Mouse (Mus musculus) gastrocnemius, adult 2 months (tissue): ENCODE data around the gene Pld1. TPM values are rescaled to one million over a fixed set of nuclear protein-coding genes. Genes with fewer than 3 reads are reported as not detected.
"Not testable (repeated sequence)": the region's sequence is repeated elsewhere in the genome, so short reads cannot be mapped to it uniquely, and the experiment has no call there.

Source experiments
- DNase-seq: peaks from one replicate; pipeline ENCODE4 v3.0.0; 2022
- H3K27ac ChIP-seq: fragments of 200-600 bp; 2 replicates; pipeline ENCODE4 v1.8.1; 2022; ENCODE audit warnings: mild to moderate bottlenecking
- H3K4me3 ChIP-seq: fragments of 200-600 bp; 2 replicates; pipeline ENCODE4 v1.8.1; 2022; ENCODE audit warnings: mild to moderate bottlenecking, moderate library complexity
- CTCF ChIP-seq: fragments of 200-600 bp; IDR thresholded peaks from 2 replicates; pipeline ENCODE4 v1.8.1; 2022; ENCODE audit warnings: antibody characterized with exemption, mild to moderate bottlenecking, moderate library complexity
- intact Hi-C: fragments of 180-260 bp; cut with DNase I; formaldehyde crosslinking; loops from one replicate; pipeline ENCODE4 v1.15.1; 2025
- total RNA-seq, 2 experiments: library from RNA; stranded (reverse); gene quantifications; 2 replicates each; pipeline ENCODE4 v1.2.3; 2021

Gene Pld1
- total RNA-seq, 2 experiments from 2014 or later, result 4.6 to 6.1 TPM

DNA sequence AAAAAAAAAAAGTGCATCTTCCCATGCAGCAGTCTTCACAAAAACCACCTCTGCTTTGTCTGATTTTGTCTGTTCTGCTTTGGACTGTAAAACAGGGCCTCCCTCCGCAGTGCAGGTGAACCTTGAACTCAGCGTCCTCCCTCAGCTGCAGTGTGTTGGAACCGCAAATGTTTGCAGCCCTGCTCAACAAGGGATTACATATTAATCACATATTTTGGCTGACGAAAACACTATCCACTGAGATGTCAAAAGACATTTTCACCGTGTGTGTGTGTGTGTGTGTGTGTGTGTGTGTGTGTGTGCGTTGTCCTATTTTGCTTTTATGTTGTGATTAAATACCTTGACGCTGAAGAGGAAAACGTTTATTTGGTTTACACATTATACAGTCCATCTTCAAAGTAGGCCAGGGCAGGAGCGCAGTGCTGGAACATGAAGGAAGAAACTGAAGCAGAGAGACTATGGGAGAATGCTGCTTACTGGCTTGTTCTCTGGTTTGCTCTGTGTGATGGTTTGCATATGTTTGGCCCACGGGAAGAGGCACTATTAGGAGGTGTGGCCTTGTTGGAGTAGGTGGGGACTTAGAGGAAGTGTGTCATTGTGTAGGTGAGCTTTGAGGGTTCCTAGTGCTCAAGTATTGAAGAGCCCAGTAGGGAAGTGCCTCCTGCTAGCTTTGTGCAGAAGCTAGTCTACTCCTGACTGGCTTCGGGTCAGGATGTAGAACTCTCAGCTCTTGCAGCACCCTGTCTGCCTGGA is 17.1 kb upstream of the Pld1 start:
- Histone ChIP-seq H3K27ac (no peak overlapping the region), H3K4me3 (no peak overlapping the region)
- intact Hi-C loops, result no loop called here
- no peak for DNase-seq
- no peak for TF ChIP-seq CTCF

DNA sequence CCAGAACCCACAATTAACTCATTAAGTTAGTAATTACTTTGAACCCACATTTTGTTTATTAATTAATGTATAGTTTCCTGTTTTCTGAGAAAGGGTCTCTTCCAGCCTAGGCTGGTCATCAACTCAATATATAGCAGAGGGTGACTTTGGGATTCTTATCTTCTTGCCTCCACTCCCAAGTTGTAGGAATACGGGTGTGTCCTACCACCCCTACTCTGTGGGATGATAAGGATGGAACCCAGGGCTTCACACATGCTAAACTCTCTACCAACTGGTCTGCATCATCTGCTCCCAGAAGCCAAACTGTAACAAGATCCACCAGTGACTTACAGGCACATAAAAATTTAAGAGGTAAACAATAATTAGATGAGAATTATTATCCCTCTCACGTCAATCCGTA is 14.5 kb upstream of the Pld1 start:
- Histone ChIP-seq H3K4me3 (no peak overlapping the region), H3K27ac (no peak overlapping the region)
- TF ChIP-seq CTCF, result no peak
- DNase-seq, result no peak
- intact Hi-C loops, result no loop called here

DNA sequence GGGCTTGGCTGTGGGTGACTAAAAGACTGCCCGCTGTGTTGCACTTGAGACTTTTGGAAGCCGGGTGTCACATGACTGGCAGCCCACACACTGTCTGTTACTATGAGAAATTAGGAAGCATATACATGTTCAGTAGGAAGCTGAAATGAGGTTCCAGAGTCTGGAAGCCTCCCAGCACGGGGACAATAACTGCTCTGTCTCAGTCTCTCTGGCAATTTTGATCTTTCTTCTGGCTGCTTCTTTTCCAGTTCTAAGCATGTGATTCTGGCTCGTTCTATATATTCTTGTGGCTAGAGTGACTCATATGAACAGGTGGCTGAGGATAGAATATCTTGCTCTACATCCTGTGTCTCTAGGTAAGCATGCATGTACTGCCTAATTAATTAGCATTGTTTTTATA is 9.3 kb upstream of the Pld1 start:
- no peak for TF ChIP-seq CTCF
- H3K27ac ChIP-seq, result no peak overlapping the region
- intact Hi-C loops, result no loop called here
- DNase-seq, result no peak
- H3K4me3 ChIP-seq, result no peak overlapping the region

DNA sequence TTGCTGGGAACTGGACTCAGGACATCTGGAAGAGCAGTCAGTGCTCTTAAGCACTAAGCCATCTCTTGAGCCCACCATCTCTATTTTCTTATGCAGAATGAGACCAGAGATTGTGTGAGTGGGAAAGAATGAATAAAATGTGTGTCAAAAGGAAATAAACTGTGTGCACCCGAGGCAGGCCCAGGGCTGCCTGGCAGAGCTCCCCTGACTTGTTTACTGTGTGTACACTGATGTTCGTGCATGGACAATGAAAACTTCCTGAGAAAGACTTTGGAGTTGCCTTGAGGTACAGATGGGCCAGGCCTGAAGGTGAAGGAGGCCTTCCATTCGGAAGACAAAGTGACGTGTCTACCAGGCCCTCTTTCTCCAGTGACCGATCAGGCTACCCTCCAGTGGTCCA is 6.1 kb upstream of the Pld1 start:
- no peak overlapping the region for H3K27ac ChIP-seq
- no peak for DNase-seq
- no peak for TF ChIP-seq CTCF
- intact Hi-C loops, result no loop called here
- no peak overlapping the region for H3K4me3 ChIP-seq

DNA sequence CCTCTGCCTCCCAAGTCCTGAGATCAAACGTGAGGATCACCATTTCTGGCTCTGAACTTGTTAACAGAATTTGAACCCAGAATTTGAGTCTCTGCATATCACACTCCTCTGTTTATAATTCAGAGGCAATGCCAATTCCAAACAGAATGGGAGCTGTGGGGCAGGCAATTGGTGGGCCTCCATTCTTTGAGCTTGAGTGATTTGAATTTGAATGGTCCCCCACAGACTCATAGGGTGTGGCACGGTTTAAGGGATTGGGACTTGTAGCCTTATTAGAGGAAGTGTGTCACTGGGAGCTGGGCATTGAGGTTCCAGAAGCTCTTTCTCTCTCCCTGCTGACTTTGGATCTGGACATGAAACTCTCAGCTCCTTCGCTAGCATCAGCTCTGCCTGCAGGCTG is 2.9 kb upstream of the Pld1 start:
- no peak overlapping the region for H3K27ac ChIP-seq
- intact Hi-C loops, result loop anchor here (5.0 kb wide), 1 partner anchor 73 kb away; no protein-coding TSS in a partner anchor

DNA sequence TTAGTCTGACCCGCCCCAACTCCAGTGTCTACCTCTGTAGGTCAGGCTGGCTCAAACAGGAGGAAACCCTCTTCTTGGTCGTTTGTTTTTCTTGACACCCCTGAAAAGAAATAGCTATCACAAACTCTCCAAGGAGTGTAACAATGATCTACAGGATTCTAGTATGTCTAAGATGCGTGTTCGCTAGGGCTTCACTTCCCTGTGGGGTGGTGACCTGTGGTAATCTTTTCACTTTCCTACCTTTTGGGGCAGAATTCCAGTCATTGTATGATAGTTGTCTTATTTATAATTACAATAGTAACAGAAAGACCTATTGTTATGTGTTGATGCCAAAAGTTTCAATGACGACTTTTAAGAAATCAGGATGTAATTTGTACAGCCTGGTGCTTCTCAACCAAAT is 1.8 kb upstream of the Pld1 start:
- TF ChIP-seq CTCF, result no peak
- Histone ChIP-seq H3K27ac (0 out of 2 replicates have a peak overlapping the region, but pooled peaks have one; percentile 62), H3K4me3 (no peak overlapping the region)
- DNase-seq, result no peak
- intact Hi-C loops, result loop anchor here (5.0 kb wide), 1 partner anchor 74 kb away; no protein-coding TSS in a partner anchor

More for the DNA sequence above, 2.9 kb upstream of the Pld1 start:
- no peak overlapping the region for H3K4me3 ChIP-seq
- TF ChIP-seq CTCF, result no peak
- no peak for DNase-seq

DNA sequence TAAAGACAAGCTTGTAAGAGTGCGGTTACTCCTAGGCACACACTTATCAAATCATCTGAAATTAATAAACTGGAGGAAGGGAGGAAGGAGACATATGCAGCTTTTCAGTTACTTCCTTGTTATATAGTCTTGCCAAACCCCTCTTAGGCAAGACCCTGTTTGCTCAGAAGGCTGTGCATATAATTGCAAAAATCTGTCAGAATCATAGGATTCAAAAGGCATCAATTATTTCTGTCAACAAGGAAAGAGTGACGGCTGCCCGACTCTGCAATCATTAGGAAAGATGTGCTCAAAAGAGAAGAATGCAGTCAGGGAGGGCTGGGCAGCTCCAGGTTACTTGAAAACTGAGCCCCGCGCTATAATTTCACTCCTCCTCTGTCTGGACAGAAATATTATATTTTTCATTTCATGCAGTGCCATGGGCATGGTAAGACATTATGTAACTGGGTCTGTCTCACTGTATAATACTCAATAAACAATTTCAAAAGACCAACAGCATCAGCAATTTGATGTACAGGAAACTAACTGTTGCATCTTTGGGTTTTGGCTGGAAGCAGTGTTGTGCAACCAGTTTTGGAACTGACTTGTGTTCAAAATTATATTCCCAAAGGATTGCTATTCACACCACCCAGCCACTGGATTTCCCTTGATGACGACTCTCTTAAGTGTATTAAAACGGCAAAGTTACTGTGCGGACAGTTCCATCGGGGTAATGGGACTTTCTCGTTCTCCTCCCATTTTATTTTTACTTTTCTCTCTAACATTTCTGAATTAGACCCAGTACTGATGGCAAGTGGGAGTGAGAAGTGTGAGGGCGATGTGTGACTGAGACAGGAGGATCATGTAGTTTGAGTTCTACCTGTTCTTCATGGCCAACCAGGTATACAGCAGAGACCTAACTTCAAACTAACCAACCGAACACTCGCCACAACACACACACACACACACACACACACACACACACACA is 1.1 kb upstream of the Pld1 start:
- no peak for DNase-seq
- intact Hi-C loops, result loop anchor here (5.0 kb wide), 1 partner anchor 75 kb away; no protein-coding TSS in a partner anchor
- no peak for TF ChIP-seq CTCF
- H3K4me3 ChIP-seq, result peak overlapping the region; percentile 17; the same call in 1 of the 2 replicates
- peak overlapping the region; percentile 62 for H3K27ac ChIP-seq

DNA sequence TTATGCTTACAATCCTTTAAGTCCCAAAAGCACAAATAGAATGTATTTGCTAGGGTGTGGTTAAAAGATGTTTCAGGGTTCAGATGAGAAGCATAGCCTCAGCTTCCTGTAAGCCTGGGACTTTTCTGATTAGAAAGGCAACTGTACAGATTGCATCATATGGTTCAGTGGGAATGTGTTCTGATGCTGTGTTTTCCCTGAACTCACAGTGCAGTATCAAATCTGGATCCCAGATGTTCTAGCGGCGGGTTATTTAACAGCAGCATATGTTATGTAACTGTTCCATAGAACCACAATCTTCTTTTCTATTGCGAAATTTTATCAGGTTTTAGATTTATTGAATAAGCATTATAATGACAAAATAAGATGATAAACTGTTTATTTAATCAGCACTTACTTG is 3.1 kb downstream of the Pld1 start:
- no peak for TF ChIP-seq CTCF
- intact Hi-C loops, result no loop called here
- no peak for DNase-seq
- Histone ChIP-seq H3K4me3 (no peak overlapping the region), H3K27ac (peak overlapping the region; percentile 91)

DNA sequence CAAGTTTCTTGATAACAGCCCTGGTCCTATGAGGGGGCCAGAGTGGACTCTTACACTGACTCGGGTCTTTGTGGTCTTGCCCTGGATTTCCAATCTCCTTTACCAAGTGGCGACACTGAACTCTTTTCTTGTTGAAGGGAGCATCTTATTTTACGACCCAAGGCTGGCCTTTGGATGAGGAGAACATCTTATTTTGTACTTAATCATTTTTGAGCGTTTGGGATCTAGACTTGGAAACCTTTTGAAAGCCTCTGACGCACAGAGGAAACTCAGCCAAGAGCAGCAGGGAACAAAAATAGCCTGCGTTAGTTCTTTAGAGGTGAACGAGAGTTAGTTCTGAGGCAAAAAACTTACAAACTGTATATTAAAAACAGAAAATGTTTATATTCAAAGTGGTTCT is 4.5 kb downstream of the Pld1 start:
- peak overlapping the region; percentile 11; the same call in 1 of the 2 replicates for H3K4me3 ChIP-seq
- H3K27ac ChIP-seq, result peak overlapping the region; percentile 91
- intact Hi-C loops, result no loop called here
- peak; percentile 64 for DNase-seq
- no peak for TF ChIP-seq CTCF

DNA sequence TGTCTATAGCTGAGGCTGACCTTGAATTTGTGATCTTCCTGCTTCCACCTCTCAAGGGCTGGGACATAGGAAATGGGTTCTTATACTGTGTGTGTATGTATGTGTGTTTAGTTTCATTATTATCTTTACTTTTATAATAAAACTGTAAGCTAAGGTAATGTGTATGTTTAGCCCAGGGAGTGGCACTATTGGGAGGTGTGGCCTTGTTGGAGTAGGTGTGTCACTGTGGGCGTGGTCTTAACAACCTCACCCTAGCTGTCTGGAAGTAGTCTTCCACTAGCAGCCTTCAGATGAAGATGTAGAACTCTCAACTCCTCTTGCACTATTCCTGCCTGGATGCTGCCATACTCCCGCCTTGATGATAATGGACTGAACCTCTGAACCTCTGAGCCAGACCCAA is 6.9 kb downstream of the Pld1 start:
- intact Hi-C loops, DNase-seq: not testable (repeated sequence)

DNA sequence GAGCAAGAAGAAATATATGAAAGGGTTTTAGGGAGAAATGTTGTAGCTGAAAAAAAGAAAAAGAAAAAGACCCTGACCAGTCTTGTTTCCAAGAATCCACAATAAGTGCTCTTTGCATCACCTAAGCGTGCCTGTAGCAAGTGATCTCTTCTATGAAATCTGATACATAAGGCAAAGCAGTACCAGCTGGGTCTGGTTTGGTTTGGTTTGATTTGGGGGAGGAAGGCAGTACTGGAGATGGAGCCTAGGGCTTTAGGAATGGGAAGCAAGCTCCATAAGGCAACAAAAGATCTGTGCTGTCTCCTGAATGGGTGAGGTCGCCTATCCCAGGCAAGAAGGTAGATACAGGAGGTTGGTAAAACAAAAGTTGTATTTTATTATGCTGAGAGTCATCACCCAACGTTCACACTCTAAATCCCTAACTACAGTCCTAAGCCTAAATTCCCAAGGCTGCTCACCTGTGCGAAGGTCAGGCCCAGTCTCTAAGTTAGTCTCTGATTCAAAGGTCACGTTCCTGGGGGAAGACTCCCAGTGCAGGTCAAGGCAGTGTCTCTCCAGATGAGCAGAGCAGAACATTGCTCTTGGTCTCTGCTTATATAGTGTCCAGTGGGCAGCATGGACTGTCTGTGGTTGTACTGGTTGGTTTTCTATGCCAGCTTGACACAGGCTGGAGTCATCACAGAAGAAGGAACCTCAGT is 10.8 kb downstream of the Pld1 start:
- intact Hi-C loops, result no loop called here
- Histone ChIP-seq H3K27ac (no peak overlapping the region), H3K4me3 (no peak overlapping the region)
- DNase-seq, result no peak
- no peak for TF ChIP-seq CTCF

More for the DNA sequence above, 6.9 kb downstream of the Pld1 start:
- not testable (repeated sequence) for H3K4me3 ChIP-seq, H3K27ac ChIP-seq

DNA sequence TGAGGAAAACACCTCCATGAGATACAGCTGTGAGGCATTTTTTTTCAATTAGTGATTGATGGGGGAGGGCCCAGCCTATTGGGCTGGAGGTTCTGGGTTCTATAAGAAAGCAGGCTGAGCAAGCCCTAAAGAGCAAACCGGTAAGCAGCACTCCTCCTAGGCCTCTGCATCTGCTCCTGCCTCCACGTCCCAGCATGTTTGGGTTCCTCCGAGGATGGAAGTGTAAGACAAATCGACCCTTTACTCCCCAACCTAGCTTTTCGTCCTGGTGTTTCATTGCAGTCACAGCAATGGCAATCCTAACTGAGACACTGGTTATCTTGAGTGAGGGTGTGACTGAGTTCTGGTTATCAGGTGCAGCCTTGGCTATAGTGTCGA is 11.4 kb downstream of the Pld1 start:
- TF ChIP-seq CTCF, result no peak
- Histone ChIP-seq H3K4me3 (no peak overlapping the region), H3K27ac (no peak overlapping the region)
- DNase-seq, result no peak
- intact Hi-C loops, result no loop called here

DNA sequence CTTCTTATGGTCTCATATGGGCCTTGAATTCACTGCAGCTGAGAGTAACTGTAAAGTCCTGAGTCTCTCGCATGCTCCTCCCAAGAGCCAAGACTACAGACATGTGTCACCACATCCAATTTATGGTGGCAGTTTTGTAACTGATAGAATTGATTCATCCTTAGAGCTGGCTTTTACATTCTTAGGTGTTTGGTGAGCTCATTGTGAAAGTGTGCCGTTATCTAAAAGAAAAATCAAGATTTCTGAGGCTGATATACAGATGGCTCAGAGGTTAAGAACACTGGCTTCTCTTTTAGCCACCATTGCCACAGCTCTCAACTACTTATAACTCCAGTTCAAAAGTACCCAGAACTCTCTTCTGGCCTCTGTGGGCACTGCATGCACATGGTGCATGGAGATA is 12.2 kb downstream of the Pld1 start:
- intact Hi-C loops, result no loop called here
- Histone ChIP-seq H3K4me3 (no peak overlapping the region), H3K27ac (no peak overlapping the region)
- TF ChIP-seq CTCF, result no peak
- DNase-seq, result no peak
